10 mouse cellular contexts compared by ENCODE assay signal in genomic region chr4:106949200-106949599, GRCm38 (mm10). TPM values are rescaled to one million over a fixed set of nuclear protein-coding genes. Genes with fewer than 3 reads are reported as not detected.
DNase-seq lines count a peak whose midpoint lies in the region; ATAC-seq and TF ChIP-seq lines count a peak whose summit lies in the region.
"Had no signal": no experiment of that assay in that cellular context is flagged by ENCODE, and none has a peak within 500 bp of the region (broad histone marks: within the 10 kb centered on the region; RNA-seq: fewer than 3 reads in every experiment).

No protein-coding gene starts in this region.

- DNase-seq in hindbrain, embryonic 10.5 days (ENCODE audit: low spot score): no peak
- no peak for DNase-seq in hindbrain, embryonic 11.5 days (ENCODE audit: low spot score)
- DNase-seq in lung, embryonic 14.5 days: no peak
- DNase-seq in lung, postnatal 36 days: no peak
- DNase-seq in telencephalon, adult 2 months (ENCODE audit: low read depth, low spot score): peak; percentile 55
- DNase-seq in spleen, postnatal 4 days (ENCODE audit: low spot score in 2 of 2): no peak
- DNase-seq in embryo, embryonic 10 days (ENCODE audit: low spot score): no peak
- DNase-seq: kidney, postnatal 25 days had no signal

- no peak overlapping the region for H3K4me3 ChIP-seq in hindbrain, embryonic 10.5 days
- H3K4me3 ChIP-seq in hindbrain, embryonic 11.5 days (ENCODE audit: low read depth, low read length): no peak overlapping the region
- no peak overlapping the region for H3K4me3 ChIP-seq in lung, embryonic 14.5 days (ENCODE audit: low read depth, low read length)
- no peak overlapping the region for H3K4me3 ChIP-seq in embryonic facial prominence, embryonic 15.5 days (replicated peaks)
- H3K4me3 ChIP-seq: heart, embryonic 15.5 days had no signal

- TF ChIP-seq CTCF in lung, embryonic 14.5 days (IDR thresholded peaks at IDR 0.05; ENCODE audit: low read depth): no peak

- no peak overlapping the region for H3K4me2 ChIP-seq in hindbrain, embryonic 11.5 days (replicated peaks; ENCODE audit: low read depth, low read length)
- no peak overlapping the region for H3K4me2 ChIP-seq in lung, embryonic 14.5 days
- no peak overlapping the region for H3K4me2 ChIP-seq in embryonic facial prominence, embryonic 15.5 days (replicated peaks)
- H3K4me2 ChIP-seq: heart, embryonic 15.5 days had no signal

- H3K4me1 ChIP-seq in hindbrain, embryonic 10.5 days (replicated peaks): peaks cover 97% of the 10 kb centered on the region
- peaks cover 22% of the 10 kb centered on the region for H3K4me1 ChIP-seq in hindbrain, embryonic 11.5 days (replicated peaks; ENCODE audit: control insufficient read depth, insufficient read depth, low read length)
- peaks cover 35% of the 10 kb centered on the region for H3K4me1 ChIP-seq in lung, embryonic 14.5 days (ENCODE audit: insufficient read depth)
- peaks cover 70% of the 10 kb centered on the region for H3K4me1 ChIP-seq in embryonic facial prominence, embryonic 15.5 days

- H3K27ac ChIP-seq in hindbrain, embryonic 10.5 days: 0 out of 2 replicates have a peak overlapping the region, but pooled peaks have one; percentile 16
- H3K27ac ChIP-seq in hindbrain, embryonic 11.5 days (ENCODE audit: low read depth, low read length): no peak overlapping the region
- H3K27ac ChIP-seq in lung, embryonic 14.5 days (ENCODE audit: low read depth): peak overlapping the region; percentile 12; the same call in 1 of the 2 replicates
- peak overlapping the region; percentile 36 for H3K27ac ChIP-seq in embryonic facial prominence, embryonic 15.5 days (replicated peaks)
- H3K27ac ChIP-seq: heart, embryonic 15.5 days had no signal

- H3K27me3 ChIP-seq in hindbrain, embryonic 10.5 days (ENCODE audit: insufficient read depth, poor library complexity, severe bottlenecking): no peaks in the 10 kb centered on the region
- no peaks in the 10 kb centered on the region for H3K27me3 ChIP-seq in hindbrain, embryonic 11.5 days (ENCODE audit: control insufficient read depth, insufficient read depth, low read length)
- H3K27me3 ChIP-seq in lung, embryonic 14.5 days (ENCODE audit: insufficient read depth, low read length): no peaks in the 10 kb centered on the region
- no peaks in the 10 kb centered on the region for H3K27me3 ChIP-seq in embryonic facial prominence, embryonic 15.5 days
- H3K27me3 ChIP-seq: heart, embryonic 15.5 days had no signal

- WGBS in hindbrain, embryonic 10.5 days: 49% methylated on average over 6 of the region's 6 CpGs
- 59% methylated on average over 6 of the region's 6 CpGs for WGBS in hindbrain, embryonic 11.5 days
- 60% methylated on average over 6 of the region's 6 CpGs for WGBS in lung, embryonic 14.5 days
- 47% methylated on average over 6 of the region's 6 CpGs for WGBS in embryonic facial prominence, embryonic 15.5 days

- no peaks in the 10 kb centered on the region for H3K9me3 ChIP-seq in hindbrain, embryonic 10.5 days
- H3K9me3 ChIP-seq in hindbrain, embryonic 11.5 days (ENCODE audit: control insufficient read depth, low read length): no peaks in the 10 kb centered on the region
- no peaks in the 10 kb centered on the region for H3K9me3 ChIP-seq in lung, embryonic 14.5 days (ENCODE audit: low read depth, low read length)
- no peaks in the 10 kb centered on the region for H3K9me3 ChIP-seq in embryonic facial prominence, embryonic 15.5 days (replicated peaks)
- H3K9me3 ChIP-seq: heart, embryonic 15.5 days had no signal

- no peak overlapping the region for H3K9ac ChIP-seq in hindbrain, embryonic 11.5 days (ENCODE audit: low read depth, low read length)
- no peak overlapping the region for H3K9ac ChIP-seq in lung, embryonic 14.5 days
- H3K9ac ChIP-seq in embryonic facial prominence, embryonic 15.5 days: no peak overlapping the region
- H3K9ac ChIP-seq: heart, embryonic 15.5 days had no signal

- ATAC-seq in hindbrain, embryonic 11.5 days (ENCODE audit: low FRiP score): no peak
- ATAC-seq in lung, embryonic 14.5 days (ENCODE audit: insufficient read depth): no peak
- ATAC-seq in embryonic facial prominence, embryonic 15.5 days (ENCODE audit: insufficient number of reproducible peaks, low FRiP score, low TSS enrichment, low read depth): no peak

- H3K36me3 ChIP-seq in hindbrain, embryonic 10.5 days: peaks cover 42% of the 10 kb centered on the region
- no peaks in the 10 kb centered on the region for H3K36me3 ChIP-seq in hindbrain, embryonic 11.5 days (ENCODE audit: control insufficient read depth, insufficient read depth, low read length)
- peaks cover 11% of the 10 kb centered on the region; the same call in 1 of the 2 replicates for H3K36me3 ChIP-seq in lung, embryonic 14.5 days (ENCODE audit: insufficient read depth)
- H3K36me3 ChIP-seq in embryonic facial prominence, embryonic 15.5 days: no peaks in the 10 kb centered on the region
- H3K36me3 ChIP-seq: heart, embryonic 15.5 days had no signal

RNA-seq across cellular contexts. Expression of gene Ssbp3, which starts 38.7 kb away (rescaled TPM):
- polyA plus RNA-seq in hindbrain, embryonic 10.5 days (2016; fragmentation: Nextera tagmentation; extraction: Ambion mirVana): 140 and 180 TPM in 2 replicates
- 141 and 159 TPM in 2 replicates for polyA plus RNA-seq in hindbrain, embryonic 11.5 days (2014; fragmentation: Nextera tagmentation; extraction: Ambion mirVana)
- 69.5 and 80.2 TPM in 2 replicates for polyA plus RNA-seq in lung, embryonic 14.5 days (2014; fragmentation: Nextera tagmentation; extraction: Ambion mirVana)
- polyA plus RNA-seq in embryonic facial prominence, embryonic 15.5 days (2015; fragmentation: Nextera tagmentation; extraction: Ambion mirVana): 136 and 137 TPM in 2 replicates
